Mouse (Mus musculus) left cerebral cortex, adult 18-20 months (tissue): ENCODE results near the gene Ehd4. TPM values are rescaled to one million over a fixed set of nuclear protein-coding genes. Genes with fewer than 3 reads are reported as not detected.
A peak's percentile ranks its signal among the peaks of the same experiment; 100 is the strongest.

Source experiments
- DNase-seq, 2 experiments: peaks; one replicate each; pipeline ENCODE4 v3.0.0; 2021 to 2022; ENCODE audit warnings: low spot score in 2 of 2, mixed read lengths in 1 of 2
- total RNA-seq, 2 experiments: library from RNA; stranded (reverse); gene quantifications; 2 replicates each; pipeline ENCODE4 v1.2.3; 2021

Gene Ehd4
- total RNA-seq, 2 experiments from 2014 or later = 14.5 TPM

DNA sequence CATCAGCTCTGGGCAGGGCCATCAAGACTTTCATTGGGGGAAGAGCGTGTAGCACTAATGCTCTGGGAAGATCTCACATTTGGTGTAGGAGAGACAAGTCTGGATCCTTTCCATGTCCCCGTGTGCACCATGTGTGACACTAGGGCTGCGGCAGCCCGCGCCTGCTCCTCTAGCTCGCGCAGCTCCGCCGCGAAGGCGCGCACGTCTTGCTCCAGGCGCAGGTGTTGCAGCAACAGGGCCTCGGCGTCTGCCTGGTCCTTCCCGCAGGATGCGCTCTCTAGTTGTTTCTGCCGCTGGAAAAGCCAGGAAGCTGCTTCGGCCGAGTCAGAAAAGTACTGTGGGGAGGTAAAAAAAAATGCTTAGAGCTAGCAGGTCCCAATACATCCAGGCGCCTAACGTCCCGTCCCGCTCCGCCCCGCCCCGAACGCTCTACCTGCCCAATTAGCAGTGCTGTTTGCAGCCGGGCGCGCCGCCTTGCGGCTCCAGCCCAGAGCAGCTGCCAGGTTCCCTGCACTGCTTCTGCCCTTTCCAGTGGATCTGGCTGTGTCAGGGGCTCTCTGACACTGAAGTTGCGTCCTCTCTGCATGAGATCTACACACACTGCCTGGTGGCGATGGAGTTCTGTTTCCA lies 78.2 kb downstream of the Ehd4 start:
- peak; percentile 40 to 56 for DNase-seq

DNA sequence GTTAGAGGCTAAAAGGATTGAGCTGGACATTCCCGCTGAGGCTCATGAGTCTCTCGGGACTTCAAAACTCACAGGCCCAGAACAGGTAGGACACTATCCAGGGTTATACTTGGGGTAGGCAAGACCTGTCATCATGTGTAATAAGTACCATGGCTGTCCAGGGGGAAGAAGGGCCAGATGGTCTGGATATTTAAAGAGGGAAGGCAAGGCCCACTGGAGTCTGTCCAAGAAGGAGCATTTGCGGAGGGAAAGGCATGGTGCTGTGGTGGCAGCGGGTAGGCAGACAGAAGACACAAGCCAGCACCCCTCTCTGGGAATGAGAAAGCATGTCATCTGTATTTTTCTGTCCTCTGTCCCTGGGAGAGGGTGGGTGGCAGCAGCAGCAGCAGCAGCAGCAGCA lies 80.3 kb downstream of the Ehd4 start:
- no peak for DNase-seq

DNA sequence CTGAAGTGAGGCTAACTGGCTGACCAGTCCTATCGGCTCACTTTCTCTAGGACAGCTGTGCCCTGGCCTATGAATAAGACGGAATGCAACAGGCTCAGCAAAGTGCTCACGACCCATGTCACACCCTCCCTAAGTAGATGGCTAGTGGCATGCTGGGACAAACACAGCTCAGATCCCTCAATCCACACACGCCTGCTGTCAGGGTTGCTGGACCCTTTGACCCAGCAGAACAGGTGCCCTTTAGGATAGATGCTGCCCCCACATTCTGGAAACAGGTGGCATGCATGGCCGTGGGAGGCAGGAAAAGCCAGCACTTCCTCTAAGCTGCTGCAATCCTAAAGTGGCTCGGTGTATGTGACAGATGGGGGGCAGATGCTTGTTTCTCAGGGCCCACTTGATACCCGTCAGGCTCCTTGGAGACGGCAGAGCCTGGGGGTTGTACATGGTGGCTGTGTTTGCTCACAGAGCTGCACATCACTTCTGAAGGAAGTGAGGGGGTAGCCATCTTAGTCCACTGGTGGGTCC lies 84.9 kb downstream of the Ehd4 start:
- peak; percentile 54 to 73 for DNase-seq

DNA sequence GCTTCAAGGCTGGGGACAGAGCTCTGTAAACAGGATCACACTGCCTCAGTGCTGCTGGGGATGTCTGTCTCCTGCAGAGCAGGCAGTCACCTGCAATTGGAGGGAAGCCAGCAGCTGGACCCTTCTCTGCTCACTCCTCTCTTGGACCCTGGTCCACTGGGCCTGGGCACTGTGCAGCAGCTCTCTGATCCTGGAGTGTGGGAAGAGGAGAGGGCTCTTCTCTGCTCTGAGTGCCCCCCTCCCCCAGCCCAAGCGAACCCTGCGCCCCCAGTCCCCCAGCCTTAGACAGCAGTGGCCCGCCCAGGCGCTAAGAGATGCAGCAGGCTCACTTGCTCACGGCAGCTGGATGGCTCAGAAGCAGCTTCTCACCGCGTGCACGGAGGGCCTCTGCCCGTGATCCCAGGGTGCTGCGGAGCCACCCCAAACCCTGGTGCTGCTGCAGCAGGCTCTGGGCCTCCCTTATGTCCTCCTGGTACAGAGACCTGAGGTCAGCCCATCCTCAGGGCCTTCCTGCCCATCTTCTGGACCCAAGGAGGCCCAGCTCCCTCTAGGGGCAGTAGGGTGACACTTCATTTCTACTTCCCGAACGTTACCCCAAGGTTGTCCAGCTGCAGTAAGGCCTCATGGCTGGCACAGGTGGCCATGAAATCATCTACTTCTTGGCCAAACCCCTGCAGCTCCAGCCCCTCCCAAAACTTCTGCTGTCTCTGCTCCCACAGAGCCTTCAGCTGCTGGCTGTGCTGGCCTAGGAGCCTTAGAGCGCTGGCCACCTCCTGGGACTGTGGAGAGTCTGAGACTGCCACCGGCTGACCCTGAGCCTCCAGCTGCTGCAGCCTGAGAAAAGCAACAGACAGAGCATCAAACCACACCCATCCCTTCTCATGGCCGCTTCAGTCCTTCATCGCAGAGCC lies 85.6 kb downstream of the Ehd4 start:
- peak in 1 of 2 experiments; percentile 13 for DNase-seq

DNA sequence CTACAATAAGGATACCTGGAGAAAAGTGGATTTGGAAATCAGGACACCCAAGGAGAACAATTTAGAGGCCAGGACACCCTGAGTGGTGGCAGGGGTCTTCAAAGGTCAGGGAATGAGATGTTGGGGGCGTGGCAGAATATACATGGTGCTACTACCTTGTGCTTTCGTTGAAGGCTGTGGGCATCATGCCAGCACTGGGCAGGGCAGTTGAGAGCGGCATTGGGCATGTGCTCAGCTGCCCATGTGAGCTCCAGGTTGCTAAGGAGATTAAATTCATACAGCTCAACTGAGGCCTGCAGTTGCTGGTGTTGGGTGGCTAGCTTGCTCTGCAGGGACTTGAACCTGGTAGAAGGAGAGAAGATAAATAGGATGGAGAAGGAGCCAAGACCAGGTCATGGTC lies 88.2 kb downstream of the Ehd4 start:
- no peak for DNase-seq

DNA sequence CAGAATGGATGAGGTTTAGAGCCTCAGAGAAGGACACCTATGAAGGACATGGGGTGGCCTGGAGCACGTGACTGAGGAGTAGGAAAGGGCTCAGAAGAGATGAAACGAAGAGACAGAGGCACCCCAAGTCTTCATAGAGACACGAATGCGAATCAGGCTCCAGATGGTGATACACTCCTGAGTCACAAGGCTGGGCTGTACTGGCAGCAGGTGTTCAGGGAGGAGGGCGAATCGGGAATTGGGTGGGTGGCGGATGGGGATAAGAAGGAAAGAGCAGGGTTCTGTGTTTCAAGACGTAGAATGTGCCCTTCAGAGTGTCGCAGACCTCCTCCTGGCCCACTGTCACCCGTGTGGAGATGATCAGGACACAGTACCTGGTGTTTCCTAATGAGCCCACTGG lies 89.2 kb downstream of the Ehd4 start:
- peak in 1 of 2 experiments; percentile 23 for DNase-seq

DNA sequence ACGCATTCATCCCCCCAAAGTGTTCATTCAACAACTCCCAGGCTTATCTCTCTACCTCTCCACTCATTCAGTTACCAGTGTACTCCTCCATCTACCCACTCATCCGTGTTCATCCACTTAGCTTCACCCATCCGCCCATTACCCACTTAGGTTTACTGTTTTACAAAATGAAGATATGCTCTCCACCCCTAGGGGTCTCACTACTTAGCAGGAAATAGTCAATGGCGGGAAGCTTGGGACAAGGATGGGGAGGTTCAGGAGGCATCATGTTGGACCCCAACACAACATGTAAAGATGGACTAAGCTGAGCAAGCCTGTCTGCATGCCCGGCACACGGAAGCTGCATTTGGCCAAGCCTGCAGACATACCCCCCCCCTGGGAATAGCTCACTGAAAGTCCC lies 89.8 kb downstream of the Ehd4 start:
- no peak for DNase-seq

DNA sequence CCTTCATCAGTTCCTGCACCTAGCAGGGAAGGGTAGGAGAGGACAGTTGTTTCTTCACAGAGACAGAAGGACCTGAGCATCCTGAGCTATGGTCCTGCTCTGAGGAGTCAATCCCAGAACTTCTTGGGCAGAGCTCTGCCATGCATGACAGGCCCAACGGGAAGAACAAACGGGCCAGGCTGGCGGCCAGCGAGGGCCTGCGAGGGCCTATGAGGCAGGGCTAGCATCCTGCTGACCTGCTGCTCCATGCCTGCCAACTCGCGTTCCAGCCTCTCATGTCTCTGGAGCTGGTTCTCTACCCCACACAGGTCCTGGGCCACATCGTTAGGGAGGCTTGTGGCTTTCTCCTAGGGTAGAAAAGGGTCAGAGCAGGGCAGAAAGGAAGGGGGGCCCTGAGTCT lies 92.2 kb downstream of the Ehd4 start:
- DNase-seq = no peak

DNA sequence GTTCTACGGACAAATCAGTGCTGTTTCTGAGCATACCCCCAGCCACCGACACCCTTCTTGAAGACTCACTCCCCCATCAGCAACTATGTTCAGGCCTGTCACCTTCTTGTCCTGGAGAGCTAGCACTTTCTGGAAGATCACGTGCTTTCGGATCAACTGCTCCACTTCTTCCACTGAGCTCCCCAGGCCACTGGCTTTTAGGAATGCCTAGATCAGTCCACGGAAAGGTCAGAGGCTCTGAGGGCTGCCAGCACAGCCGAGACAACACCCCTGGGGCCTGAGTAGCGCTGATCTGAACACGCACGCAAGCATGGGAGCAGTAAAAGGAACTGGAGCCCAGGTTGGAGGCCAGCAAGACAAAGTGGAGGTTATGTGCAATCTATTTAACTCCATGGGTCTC lies 93.8 kb downstream of the Ehd4 start:
- no peak for DNase-seq

DNA sequence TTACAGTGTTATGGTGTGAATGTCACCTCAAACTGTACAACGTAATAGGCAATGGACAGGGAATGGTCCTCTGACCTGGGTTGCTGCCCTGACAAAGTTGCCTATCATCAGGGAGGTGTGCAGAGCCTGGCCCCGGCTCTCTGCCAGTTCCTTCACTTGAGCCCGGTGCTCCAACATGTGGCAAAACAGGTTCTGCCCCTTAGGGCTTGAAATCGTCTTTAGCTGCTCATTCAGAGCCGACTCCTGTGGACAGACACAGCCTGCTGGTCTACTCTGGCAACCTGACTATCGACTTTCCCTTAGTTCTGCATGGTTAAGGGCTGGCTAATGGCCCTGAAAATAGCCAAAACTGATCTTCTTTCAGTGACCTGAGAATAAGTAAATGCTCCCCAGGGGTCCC lies 94.2 kb downstream of the Ehd4 start:
- no peak for DNase-seq

DNA sequence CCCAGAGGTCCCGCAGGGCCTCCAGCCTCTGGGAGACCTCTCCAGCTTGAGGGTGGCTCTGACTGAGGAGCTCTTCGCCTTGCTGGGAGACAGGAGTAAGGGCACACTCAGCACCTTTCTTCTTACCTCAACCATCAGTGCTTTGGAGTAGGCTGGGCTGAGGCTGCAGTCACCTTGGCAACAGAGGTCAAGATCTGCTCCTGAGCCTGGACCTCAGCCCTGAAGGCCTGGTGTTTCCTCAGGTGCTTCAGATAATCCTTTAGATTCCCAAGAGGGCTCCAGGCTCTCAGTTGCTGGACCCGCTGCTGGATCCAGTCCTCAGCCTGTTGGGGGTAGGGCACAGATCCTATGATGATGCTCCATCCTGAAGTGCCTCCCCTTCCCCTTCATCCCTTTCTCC lies 94.9 kb downstream of the Ehd4 start:
- DNase-seq = no peak

DNA sequence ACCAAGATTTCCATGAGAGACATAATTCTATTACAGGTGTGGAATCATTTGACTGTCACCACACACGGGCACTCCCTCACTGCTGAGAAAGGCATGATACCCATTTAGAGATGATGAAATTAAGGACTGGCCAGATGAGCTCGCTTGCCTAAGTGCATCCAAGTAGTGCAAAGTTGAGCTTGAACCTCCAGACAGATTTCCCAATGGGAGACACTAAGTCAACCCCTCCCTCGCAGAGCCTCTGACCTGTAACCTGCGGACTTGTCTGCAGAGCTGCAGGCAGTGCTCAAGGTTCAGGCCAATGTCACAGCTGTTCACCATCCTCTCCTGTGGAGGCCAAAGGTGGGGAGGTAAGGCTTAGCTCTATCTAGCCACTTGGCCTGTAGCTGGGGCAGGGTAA lies 95.6 kb downstream of the Ehd4 start:
- DNase-seq = no peak

DNA sequence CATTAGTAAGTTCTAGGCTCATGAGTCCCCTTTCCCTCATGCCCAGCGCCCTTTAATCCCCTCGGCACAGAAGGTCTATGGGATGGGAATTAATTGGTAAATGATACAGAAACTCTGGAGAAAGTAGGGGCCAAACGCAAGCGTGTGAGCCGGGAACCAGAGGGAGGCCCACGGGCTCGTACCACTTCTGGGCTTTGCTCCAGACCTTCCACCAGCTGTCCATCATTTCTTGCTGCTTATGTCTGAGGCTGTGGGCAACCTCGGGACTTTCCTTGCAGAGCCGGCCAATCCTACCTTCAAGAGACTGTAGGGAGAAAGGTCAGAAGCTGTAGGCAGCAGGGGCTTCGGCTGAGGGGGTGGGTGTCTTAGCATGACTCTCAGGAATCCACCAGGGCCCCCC lies 98.5 kb downstream of the Ehd4 start:
- DNase-seq = no peak

DNA sequence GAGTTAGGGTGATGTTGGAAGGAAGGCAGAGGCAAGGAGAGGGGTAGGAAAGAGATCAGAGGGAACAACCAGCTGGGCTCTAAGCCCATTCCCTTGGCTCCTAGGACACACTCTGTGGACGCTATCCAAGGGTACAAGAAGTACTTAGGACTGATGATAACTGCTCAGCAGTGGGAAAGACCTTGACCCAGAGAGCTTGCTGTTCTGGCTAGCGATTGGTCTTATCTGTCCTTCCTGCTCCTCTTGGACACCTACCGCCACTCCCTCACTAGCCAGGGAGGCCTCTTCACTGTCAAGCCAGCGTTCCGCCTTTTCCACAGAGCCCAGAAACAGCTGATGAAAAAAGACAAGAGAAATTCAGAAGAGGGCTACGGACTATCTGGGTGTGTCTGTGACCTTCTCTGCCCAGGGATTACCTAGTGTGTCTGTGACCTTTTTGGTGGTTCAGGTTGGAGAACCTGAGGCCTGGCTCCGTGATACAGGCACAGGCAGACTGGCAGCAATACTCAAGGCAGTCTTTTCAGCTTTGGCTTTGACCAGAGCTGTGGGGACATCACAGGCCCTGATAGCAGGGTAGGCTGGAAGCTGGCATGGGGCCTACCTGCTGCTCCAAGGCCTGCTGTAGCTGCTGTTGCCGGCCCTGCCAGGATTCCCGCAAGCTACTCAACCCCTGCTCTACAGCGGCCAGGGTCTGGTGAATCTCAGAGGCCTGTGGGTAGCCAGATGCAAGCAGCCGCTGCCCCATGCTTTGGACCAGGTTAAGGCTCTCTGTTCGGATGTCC lies 99.4 kb downstream of the Ehd4 start:
- DNase-seq = no peak

DNA sequence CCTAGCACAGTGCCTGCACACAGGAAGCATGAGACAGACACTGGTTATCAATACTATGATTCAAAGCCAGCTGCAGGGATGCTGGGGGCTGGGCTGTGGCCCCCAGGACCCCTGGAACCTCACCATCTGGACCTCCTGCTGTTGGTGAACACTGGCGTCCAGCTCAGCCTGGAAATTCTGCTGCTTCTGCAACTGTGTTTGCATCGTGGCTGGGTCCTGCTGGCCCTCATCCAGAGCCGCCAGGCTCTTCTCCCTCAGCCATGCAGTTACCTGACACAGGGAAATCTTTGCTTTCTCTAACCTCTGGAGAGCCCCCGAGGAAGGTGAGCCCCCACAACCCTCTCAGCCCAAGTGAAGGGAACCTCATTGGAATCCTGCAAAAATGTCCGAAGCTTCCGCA lies 103.0 kb downstream of the Ehd4 start:
- DNase-seq = no peak

DNA sequence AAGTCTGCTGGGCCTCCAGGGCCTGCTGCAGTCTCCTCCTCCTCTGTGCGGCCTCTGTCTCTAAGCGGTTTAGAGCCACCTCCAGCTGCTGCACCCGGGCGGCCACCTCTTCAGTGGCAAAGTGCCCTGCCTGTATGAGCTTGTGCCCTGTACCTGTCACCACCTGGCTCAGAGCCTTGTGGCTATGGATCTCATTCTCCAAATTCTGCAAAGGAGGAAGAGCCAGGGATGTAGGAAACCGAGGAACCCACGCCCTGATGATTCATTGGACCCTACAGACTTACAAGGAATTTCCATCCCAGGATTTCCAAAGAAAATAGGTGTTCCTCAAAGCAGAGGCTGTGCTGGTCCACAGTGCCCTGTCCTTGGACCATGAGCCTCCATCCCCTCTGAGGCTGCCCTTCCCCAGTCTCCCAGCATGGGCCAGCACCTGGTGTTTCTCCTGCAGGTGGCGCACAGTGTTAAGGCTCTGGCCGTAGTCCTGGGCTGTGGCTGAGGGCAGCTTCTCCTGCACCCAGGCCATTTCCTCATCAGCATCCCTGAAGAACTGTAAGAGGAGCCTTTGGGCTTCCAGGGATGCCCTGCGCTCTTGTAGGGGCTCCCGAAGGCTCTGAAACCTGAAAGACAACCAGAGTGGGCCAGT lies 104.7 kb downstream of the Ehd4 start:
- peak; percentile 27 to 31 for DNase-seq

DNA sequence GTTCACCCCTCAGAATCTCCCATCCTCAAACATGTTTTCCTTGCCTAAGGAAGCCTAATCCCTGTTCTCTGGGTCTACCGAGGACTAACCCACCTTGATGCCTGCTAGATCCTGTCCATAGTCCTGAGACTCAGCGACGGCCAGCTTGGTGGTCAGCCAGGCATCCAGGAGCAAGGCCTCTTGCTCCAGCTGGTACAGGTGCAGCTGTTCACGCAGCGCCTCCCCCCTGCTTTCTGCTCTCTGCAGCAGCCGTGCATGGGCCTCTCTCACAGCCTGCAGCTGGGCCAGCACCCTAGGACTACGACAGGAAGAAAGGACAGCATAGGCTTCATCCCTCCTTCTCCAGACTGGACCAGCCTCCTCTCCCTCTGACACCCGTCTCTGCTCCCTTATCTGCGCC lies 106.2 kb downstream of the Ehd4 start:
- DNase-seq = no peak

DNA sequence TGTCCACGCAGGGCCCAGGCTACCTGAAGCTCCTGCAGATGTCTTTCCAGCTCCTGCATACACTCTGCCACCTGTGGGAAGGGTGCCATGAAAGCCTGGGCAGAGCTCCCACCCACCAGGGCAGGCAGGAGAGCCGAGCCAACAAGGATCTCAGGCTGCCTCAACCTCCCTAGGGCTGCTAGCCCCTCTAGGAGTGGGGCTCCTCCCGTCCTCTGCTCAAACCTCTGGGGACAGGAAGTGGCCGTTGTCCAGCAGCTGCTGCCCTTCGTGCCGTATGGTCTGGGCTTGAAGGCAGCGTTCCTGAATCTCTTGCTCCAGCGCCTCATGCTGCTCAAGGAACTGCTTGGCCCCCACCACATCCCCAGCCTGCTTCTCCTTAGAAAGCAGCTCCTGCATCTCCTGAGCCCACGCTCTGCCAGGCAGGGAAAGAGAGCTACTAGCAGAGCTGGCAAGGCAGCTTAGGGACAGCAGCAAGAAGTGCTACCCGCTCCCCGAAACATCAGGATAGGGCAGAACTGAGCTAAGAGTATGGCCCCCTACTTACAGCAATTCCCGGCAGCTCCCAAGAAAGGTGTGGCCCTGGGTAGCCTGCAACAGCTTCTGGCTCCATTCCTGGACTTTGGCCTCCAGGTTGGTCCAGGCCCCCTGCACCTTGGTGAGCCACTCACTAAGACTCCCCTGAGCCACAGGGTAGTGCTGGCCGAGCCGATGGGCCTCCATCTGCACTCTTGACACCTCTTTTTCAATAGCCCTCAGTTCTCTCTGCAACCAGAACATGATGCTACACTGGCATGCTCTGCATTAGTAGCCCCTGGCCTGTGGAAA lies 107.7 kb downstream of the Ehd4 start:
- peak; percentile 57 to 70 for DNase-seq

DNA sequence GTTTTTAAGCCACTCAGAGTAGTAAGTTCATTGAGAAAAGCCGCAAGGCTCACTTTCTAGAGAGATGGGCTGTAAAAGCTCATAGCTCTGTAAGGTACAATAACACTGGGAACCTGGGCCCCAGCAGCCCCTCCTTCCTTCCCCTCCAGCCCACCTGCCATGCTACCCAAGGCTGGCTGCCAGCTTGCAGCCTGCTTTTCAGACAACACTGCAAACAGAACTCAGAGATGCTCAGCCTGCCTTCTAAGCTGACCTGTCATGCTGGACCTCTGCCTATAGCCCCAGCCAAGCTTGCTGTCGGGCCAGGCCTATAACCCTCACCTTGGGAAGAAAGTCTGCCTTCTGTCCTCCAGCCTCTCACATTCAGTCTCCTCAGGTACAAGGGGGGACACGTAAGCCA lies 109.7 kb downstream of the Ehd4 start:
- DNase-seq = no peak

DNA sequence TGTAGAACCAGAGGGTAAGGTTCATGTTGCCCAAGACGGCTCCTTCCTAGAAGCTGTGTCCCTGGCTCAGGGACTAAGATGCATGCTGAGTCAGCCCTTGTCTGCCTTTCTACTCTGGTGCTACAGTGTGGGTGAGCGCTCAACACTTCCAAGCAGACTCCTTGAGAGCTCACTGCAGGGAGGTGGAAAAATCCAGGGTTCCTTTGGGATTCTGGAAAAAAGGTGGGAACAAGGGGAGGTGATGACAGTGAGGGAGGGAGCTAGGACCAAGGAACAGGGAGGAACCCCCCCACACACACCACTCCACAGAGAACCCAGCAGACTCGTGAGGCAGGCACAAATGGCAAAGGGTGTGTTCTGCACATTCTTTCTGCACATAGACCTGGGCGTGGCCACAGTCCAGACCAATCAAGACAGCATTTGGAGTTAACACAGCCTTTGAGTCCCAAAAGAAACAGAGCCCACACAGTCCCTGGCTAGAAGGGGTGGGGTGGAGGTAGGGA lies 110.3 kb downstream of the Ehd4 start:
- DNase-seq = peak; percentile 62 to 68
